Mouse (Mus musculus) embryonic facial prominence, embryonic 10.5 days (tissue): ENCODE results near the gene Slc30a6. TPM values are rescaled to one million over a fixed set of nuclear protein-coding genes. Genes with fewer than 3 reads are reported as not detected.

ENCODE experiments used
- DNase-seq: peaks from one replicate; pipeline ENCODE4 v3.0.0-alpha.2; 2017; ENCODE audit warnings: low spot score
- H3K27ac ChIP-seq: fragments of 300-500 bp; sonication (generic); replicated peaks from 2 replicates; pipeline ENCODE4 v1.5.1; 2016; ENCODE audit warnings: mild to moderate bottlenecking
- H3K27me3 ChIP-seq: fragments of 300-500 bp; sonication (generic); replicated peaks from 2 replicates; pipeline ENCODE4 v1.6.1; 2016; ENCODE audit warnings: low read depth, mild to moderate bottlenecking; ENCODE audit not compliant: poor library complexity, severe bottlenecking
- H3K36me3 ChIP-seq: fragments of 300-500 bp; sonication (generic); replicated peaks from 2 replicates; pipeline ENCODE4 v1.6.1; 2016; ENCODE audit warnings: mild to moderate bottlenecking, moderate library complexity
- H3K4me1 ChIP-seq: fragments of 300-500 bp; sonication (generic); 2 replicates; pipeline ENCODE4 v1.6.1; 2016
- H3K4me3 ChIP-seq: fragments of 300-500 bp; sonication (generic); 2 replicates; pipeline ENCODE4 v1.5.1; 2016; ENCODE audit warnings: mild to moderate bottlenecking, moderate library complexity
- H3K9me3 ChIP-seq: fragments of 300-500 bp; sonication (generic); 2 replicates; pipeline ENCODE4 v1.6.1; 2016; ENCODE audit warnings: mild to moderate bottlenecking
- WGBS: fragments of 180-500 bp; shearing (Covaris S2); methylation state at CpG from one replicate; pipeline ENCODE4 v1.1.7; 2016; 5-methylcytosine and 5-hydroxymethylcytosine counted together
- polyA plus RNA-seq: library from polyadenylated mRNA; unstranded; fragments of >200 nt; fragmentation: Nextera tagmentation; extraction: Ambion mirVana; gene quantifications from 2 replicates; pipeline ENCODE4 v1.2.1, GENCODE M21; 2016

Gene Slc30a6
- 38.3 and 39.2 TPM in 2 replicates for polyA plus RNA-seq

GRCm38 (mm10) chr17:74395383-74396065 lies at the start of gene Slc30a6:
Slc30a6 (plus strand) TSS chr17:74395608.
- no peaks in the 10 kb centered on the region; the same call in 1 of the 2 replicates for H3K36me3 ChIP-seq
- peak; percentile 97 for DNase-seq
- under 1% methylated on average over 41 of the region's 41 CpGs for WGBS
- H3K4me1 ChIP-seq: peaks cover 12% of the 10 kb centered on the region
- no peaks in the 10 kb centered on the region for H3K9me3 ChIP-seq
- H3K27me3 ChIP-seq: no peaks in the 10 kb centered on the region
- H3K27ac ChIP-seq: peak within 1 kb of the TSS; percentile 93
- peak within 1 kb of the TSS; percentile 95 for H3K4me3 ChIP-seq

DNA sequence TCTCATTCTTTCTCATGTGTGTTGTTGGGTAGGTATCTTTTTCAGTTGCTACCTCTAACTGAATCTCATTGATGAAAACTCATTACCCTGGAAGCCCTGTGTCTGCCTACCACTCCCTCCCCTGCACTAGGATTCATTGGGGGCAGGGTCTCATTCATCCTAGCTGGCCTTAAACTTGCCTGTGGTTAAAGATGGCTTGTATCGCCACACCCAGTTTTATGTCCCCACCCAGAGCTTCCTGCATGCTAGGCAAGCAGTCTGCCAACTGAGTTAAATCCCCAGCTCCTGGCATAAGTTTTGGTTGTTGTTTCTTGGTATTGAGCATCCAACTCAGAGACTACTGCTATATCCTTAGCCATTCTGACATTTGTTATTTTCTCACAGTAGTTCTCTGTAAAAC lies 31.8 kb upstream of the Slc30a6 start:
- WGBS: 97% methylated on average over 1 of the region's 1 CpGs
- H3K36me3 ChIP-seq: peaks cover 87% of the 10 kb centered on the region
- H3K9me3 ChIP-seq: no peaks in the 10 kb centered on the region
- H3K4me1 ChIP-seq: no peaks in the 10 kb centered on the region
- H3K27ac ChIP-seq: no peak overlapping the region
- no peak for DNase-seq
- H3K4me3 ChIP-seq: no peak overlapping the region
- H3K27me3 ChIP-seq: no peaks in the 10 kb centered on the region

DNA sequence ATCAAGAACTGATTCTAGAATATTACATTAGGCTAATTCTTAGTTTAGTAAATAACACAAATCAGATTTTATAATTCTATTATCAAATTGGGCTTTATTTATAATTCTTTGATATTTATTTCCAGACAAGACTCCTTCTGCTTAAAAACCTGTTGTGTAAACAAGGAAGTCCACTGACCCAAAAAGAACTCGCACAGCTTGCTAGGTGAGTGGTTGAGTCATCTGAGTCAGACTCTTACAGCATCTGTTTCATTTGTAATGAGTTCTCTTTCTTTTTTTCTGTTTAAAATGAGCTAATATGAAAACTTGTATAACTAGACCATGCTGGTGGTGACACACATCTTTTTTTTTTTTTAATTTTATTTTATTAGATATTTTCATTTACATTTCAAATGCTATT lies 18.5 kb upstream of the Slc30a6 start:
- H3K36me3 ChIP-seq: peaks cover 89% of the 10 kb centered on the region
- WGBS: 96% methylated on average over 1 of the region's 1 CpGs

DNA sequence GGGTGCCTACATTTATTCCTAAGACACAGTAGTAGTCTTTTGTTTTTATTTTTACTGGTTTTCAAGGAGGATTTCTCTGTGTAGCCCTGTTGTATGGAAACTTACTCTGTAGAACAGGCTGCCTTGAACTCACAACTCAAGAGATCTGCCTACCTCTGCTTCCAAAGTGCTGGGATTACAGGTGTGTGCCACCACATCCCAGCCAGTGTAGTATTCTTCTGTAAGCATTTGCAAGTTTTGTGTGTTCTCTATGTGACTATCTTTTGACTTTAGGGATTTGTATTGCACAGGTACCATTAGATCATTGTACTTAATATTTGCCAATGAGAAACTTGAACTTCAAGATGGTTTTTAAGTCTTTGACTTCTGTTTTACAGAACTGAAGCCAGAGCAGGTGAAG lies 8.8 kb upstream of the Slc30a6 start:
- DNase-seq: no peak
- Histone ChIP-seq H3K36me3 (peaks cover 73% of the 10 kb centered on the region), H3K27ac (no peak overlapping the region), H3K27me3 (no peaks in the 10 kb centered on the region), H3K4me3 (no peak overlapping the region), H3K9me3 (no peaks in the 10 kb centered on the region), H3K4me1 (no peaks in the 10 kb centered on the region)

More for the DNA sequence above, 18.5 kb upstream of the Slc30a6 start:
- H3K27ac ChIP-seq: no peak overlapping the region
- H3K4me1 ChIP-seq: no peaks in the 10 kb centered on the region
- no peak overlapping the region for H3K4me3 ChIP-seq
- no peak for DNase-seq
- no peaks in the 10 kb centered on the region for H3K27me3 ChIP-seq
- H3K9me3 ChIP-seq: no peaks in the 10 kb centered on the region

DNA sequence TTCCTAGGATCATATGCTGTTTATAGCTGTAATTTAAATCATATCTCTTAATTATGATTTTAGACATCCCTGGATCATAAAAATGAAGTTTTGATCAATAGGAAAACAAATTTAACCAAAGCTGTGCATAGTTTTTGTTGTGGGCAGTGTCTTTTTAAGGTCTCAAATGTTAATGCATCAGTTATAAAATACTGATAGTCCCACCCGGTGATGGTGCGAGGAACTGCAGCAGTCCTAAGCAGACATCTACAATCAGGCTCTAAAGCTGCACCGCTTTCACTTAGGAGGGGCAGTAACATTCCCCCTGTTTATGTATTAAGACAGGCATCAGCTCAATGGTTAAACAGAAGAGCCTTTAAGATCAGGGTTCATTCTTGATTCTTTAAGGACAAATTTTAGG lies 5.6 kb upstream of the Slc30a6 start:
- WGBS: 87% methylated on average over 3 of the region's 3 CpGs
- Histone ChIP-seq H3K9me3 (no peaks in the 10 kb centered on the region), H3K27me3 (no peaks in the 10 kb centered on the region), H3K27ac (no peak overlapping the region), H3K4me3 (no peak overlapping the region), H3K36me3 (peaks cover 41% of the 10 kb centered on the region), H3K4me1 (peaks cover 2% of the 10 kb centered on the region; the same call in 1 of the 2 replicates)
- DNase-seq: no peak

- Histone ChIP-seq H3K4me1 (peaks cover 12% of the 10 kb centered on the region), H3K9me3 (no peaks in the 10 kb centered on the region), H3K27me3 (no peaks in the 10 kb centered on the region), H3K4me3 (0 out of 2 replicates have a peak overlapping the region, but pooled peaks have one; percentile 95), H3K36me3 (peaks cover under 1% of the 10 kb centered on the region; the same call in 1 of the 2 replicates), H3K27ac (no peak overlapping the region)
- 84% methylated on average over 2 of the region's 2 CpGs for WGBS
- no peak for DNase-seq
Observed at GRCm38 (mm10) chr17:74394381-74394780, 1.0 kb upstream of the Slc30a6 start.

GRCm38 (mm10) chr17:74394855-74395254 lies 553 bp upstream of the Slc30a6 start:
- Histone ChIP-seq H3K27me3 (no peaks in the 10 kb centered on the region), H3K4me3 (peak overlapping the region; percentile 95), H3K4me1 (peaks cover 12% of the 10 kb centered on the region), H3K9me3 (no peaks in the 10 kb centered on the region), H3K36me3 (no peaks in the 10 kb centered on the region), H3K27ac (peak overlapping the region; percentile 72)
- DNase-seq: no peak
- WGBS: 30% methylated on average over 16 of the region's 16 CpGs

GRCm38 (mm10) chr17:74396766-74397165 lies 1.4 kb downstream of the Slc30a6 start:
- Histone ChIP-seq H3K4me3 (peak overlapping the region; percentile 95), H3K9me3 (no peaks in the 10 kb centered on the region), H3K4me1 (peaks cover 12% of the 10 kb centered on the region), H3K27ac (no peak overlapping the region), H3K27me3 (no peaks in the 10 kb centered on the region), H3K36me3 (peaks cover under 1% of the 10 kb centered on the region)
- no peak for DNase-seq
- WGBS: 82% methylated on average over 4 of the region's 4 CpGs

GRCm38 (mm10) chr17:74397173-74397572 lies 1.8 kb downstream of the Slc30a6 start:
- H3K27me3 ChIP-seq: no peaks in the 10 kb centered on the region
- H3K36me3 ChIP-seq: peaks cover 4% of the 10 kb centered on the region
- H3K27ac ChIP-seq: no peak overlapping the region
- H3K4me3 ChIP-seq: peak overlapping the region; percentile 95; the same call in 1 of the 2 replicates
- H3K9me3 ChIP-seq: no peaks in the 10 kb centered on the region
- WGBS: 90% methylated on average over 2 of the region's 2 CpGs
- H3K4me1 ChIP-seq: peaks cover 12% of the 10 kb centered on the region
- no peak for DNase-seq

DNA sequence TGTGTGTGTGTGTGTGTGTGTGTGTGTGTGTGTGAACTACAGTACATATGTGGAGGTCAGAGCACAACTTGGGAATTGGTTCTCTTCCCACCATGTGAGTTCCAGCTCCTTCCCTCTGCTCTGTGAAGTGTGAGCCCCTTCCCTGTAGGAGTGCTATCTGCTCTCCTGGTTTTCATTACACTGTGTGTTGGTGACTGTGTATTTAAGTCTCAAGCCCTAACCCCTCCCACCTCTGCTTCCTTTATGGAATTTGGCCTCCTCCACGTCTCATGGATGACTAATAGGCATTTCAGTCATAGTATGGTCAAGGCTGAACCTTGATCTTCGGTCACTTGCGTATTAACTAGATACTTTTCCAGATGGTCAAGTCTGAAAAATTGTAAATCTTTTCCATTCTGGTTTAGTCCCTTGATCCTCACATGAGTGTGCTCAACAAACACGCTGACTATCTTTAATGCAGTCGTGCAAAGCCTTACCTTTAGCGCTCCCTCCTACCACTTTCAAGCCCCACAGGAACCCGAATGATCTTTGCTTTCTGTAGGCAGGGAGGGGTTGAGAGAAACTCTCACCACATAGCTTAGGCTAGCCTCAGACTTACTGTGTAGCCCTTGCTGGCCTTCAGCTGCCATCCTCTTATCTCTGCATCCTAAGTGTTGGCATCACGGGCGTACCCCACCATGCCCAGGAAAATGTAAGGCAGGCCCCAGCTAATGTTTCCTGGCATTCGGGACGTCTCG lies 7.2 kb downstream of the Slc30a6 start:
- 93% methylated on average over 12 of the region's 12 CpGs for WGBS
- Histone ChIP-seq H3K27me3 (no peaks in the 10 kb centered on the region), H3K36me3 (peaks cover 57% of the 10 kb centered on the region), H3K4me1 (no peaks in the 10 kb centered on the region), H3K4me3 (no peak overlapping the region), H3K27ac (no peak overlapping the region), H3K9me3 (no peaks in the 10 kb centered on the region)
- no peak for DNase-seq

DNA sequence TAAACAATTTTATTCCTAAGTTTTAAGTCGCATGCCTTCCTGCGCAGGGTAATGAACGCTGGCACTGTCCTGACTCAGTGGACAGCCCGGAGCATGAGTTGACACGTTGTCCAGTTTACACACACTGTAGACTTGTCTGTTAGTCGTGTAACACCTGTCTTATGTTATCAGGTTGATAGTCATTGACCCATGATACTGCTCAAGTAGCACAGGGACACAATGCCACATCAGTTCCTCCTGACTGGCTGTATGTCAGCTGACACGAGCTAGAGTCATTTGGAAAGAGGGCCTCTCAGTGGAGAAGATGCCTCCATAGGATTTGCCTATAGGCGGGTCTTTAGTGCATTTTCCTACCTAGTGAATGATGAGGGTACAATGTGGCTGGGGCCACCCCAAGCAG lies 11.1 kb downstream of the Slc30a6 start:
- Histone ChIP-seq H3K4me1 (no peaks in the 10 kb centered on the region), H3K4me3 (no peak overlapping the region), H3K36me3 (peaks cover 90% of the 10 kb centered on the region), H3K9me3 (no peaks in the 10 kb centered on the region), H3K27ac (no peak overlapping the region), H3K27me3 (no peaks in the 10 kb centered on the region)
- DNase-seq: no peak
- WGBS: 88% methylated on average over 8 of the region's 8 CpGs

DNA sequence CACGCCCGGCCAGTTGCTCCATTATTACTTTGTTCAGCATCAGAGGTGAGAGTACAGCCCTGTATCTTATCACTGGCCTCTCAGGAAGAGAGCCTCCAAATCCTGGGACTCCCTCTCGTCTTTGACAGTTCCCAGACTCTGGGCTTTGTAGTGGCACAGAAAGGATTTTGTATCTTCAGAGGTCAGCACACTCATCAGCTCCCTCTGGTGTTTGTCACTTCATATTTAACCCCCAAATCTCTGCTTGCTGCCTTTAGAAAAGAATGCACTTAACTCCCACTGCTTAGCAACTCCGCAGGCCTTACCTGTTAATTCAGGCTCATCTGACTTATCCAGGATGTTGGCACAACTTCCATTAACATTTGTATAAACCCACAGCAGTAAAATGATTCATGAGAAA lies 14.3 kb downstream of the Slc30a6 start:
- no peaks in the 10 kb centered on the region for H3K9me3 ChIP-seq
- no peaks in the 10 kb centered on the region for H3K4me1 ChIP-seq
- peaks cover 92% of the 10 kb centered on the region for H3K36me3 ChIP-seq
- no peak overlapping the region for H3K4me3 ChIP-seq
- DNase-seq: no peak
- 68% methylated on average over 4 of the region's 4 CpGs for WGBS
- H3K27ac ChIP-seq: no peak overlapping the region
- no peaks in the 10 kb centered on the region for H3K27me3 ChIP-seq

DNA sequence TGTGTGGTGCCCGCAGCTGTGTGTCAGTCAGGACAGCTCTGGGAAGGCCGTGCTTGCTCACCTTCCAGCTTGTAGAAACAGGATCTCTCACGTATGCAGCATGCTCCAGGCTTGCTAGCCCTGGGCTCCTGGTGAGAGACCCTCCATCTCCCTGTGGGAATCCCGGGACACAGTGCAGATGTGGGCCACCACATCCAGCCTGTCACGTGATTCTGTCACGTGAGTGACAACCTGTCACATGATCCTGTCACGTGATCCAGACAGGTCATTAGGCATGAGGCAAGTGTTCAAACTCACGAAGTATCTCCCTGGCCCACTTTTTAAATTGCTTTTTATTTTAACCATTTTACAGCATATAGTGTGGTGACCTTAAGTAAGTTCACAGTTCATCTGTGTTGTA lies 17.9 kb downstream of the Slc30a6 start:
- DNase-seq: no peak
- H3K9me3 ChIP-seq: no peaks in the 10 kb centered on the region
- H3K27me3 ChIP-seq: no peaks in the 10 kb centered on the region
- H3K4me1 ChIP-seq: peaks cover 9% of the 10 kb centered on the region; the same call in 1 of the 2 replicates
- H3K4me3 ChIP-seq: no peak overlapping the region
- H3K27ac ChIP-seq: no peak overlapping the region
- WGBS: 89% methylated on average over 8 of the region's 8 CpGs
- peaks cover 90% of the 10 kb centered on the region for H3K36me3 ChIP-seq
